Mouse (Mus musculus) E14TG2a.4 (cell line): Measurements from ENCODE around the gene Gabrb1.

ENCODE experiments used
- CTCF ChIP-seq: conservative IDR thresholded peaks from 2 replicates; pipeline ENCODE4 v1.5.1; 2014; ENCODE audit warnings: low read length
- NANOG ChIP-seq: IDR thresholded peaks from 2 replicates; pipeline ENCODE4 v1.6.1; 2014; ENCODE audit warnings: borderline replicate concordance, low read length, mixed read lengths
- POU5F1 ChIP-seq: IDR thresholded peaks from 2 replicates; pipeline ENCODE4 v1.6.1; 2014; ENCODE audit warnings: low read length, borderline replicate concordance

DNA sequence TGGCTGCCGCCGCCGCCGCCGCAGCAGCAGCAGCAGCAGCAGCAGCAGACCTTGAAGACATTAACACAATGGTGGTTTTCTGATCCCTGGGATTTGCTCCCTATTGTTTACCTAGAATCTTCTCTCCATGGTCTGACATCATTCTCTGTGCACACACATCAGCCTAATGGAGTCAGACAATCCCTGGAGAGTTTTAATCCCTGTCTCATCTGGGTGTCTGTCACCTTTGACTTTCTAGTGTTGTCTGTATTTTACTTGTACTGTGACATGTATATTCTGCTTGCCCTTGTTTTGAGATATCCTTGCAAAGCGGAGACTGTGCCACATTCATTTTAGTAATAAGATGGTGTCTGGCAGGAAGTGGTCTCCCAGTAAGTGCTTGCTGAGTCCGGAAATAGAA is 517.6 kb downstream of the Gabrb1 start:
- no peak for TF ChIP-seq CTCF
- TF ChIP-seq POU5F1: no peak
- no peak; the same call in 1 of the 2 replicates for TF ChIP-seq NANOG
